Mouse (Mus musculus): ENCODE data around the gene Ubac1.

- TF ChIP-seq CTCF (IDR thresholded peaks at IDR 0.05; ENCODE audit: insufficient read depth, low read depth, low read length) (no peak), POLR2A (IDR thresholded peaks at IDR 0.05; ENCODE audit: insufficient read depth, low read depth, low read length) (no peak)
These were observed 42.5 kb downstream of the Ubac1 start for GRCm38 (mm10) chr2:25978997-25979396.

Measured in olfactory bulb, adult 2 months (tissue).